Mouse (Mus musculus) lung, postnatal 0 days (tissue): ENCODE measurements around the gene Gas2.

Experiments used
- CTCF ChIP-seq: IDR thresholded peaks from 2 replicates; pipeline ENCODE4 v1.5.1; 2016; ENCODE audit warnings: antibody characterized with exemption, mild to moderate bottlenecking
- EP300 ChIP-seq: IDR thresholded peaks from 2 replicates; pipeline ENCODE4 v1.6.1; 2016; ENCODE audit warnings: antibody characterized with exemption, mild to moderate bottlenecking, control low read depth

DNA sequence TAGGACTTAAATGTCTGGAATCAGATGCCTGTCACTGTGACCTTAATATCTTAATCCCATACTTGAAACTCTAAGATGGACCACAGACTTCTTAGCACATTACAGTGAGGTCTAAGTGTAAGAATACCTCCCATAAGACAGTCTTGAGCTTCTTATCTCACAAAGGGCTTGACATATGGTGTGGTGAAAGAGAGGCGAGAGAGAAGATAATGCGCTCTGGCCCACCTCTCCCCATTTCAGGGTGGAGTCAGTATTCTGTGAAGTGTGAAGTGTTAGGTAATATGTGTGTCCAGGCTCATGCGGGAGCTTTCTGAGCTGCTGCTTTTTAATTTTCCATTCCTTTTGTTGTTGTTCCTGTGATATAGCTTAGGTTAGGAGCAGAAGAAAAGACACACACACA lies 129.2 kb downstream of the Gas2 start:
- TF ChIP-seq EP300 (no peak), CTCF (no peak)
